Mouse (Mus musculus): ENCODE data around the gene Clk1. TPM values are rescaled to one million over a fixed set of nuclear protein-coding genes. Genes with fewer than 3 reads are reported as not detected.

Clk1 gene
- polyA plus RNA-seq, 1 experiment: 406 TPM

Other genes starting within 250 kb of the Clk1 start
- 0.07 and 0.13 TPM in 2 replicates for gene Aox4, start 213.7 kb downstream of the Clk1 start, polyA plus RNA-seq (2012; rRNA removed)
- 0.06 and 0.07 TPM in 2 replicates for gene Aox2, start 145.7 kb downstream of the Clk1 start, polyA plus RNA-seq (2012; rRNA removed)
- 63.2 and 69.3 TPM in 2 replicates for gene Bzw1, start 31.2 kb downstream of the Clk1 start, polyA plus RNA-seq (2012; rRNA removed)
- 22.2 and 22.5 TPM in 2 replicates for gene Nif3l1, start 21.1 kb upstream of the Clk1 start, polyA plus RNA-seq (2012; rRNA removed)
- 32.4 and 33.3 TPM in 2 replicates for gene Ppil3, start 21.4 kb upstream of the Clk1 start, polyA plus RNA-seq (2012; rRNA removed)
- 15.0 and 15.9 TPM in 2 replicates for gene Orc2, start 81.0 kb upstream of the Clk1 start, polyA plus RNA-seq (2012; rRNA removed)
- gene Fam126b, start 162.3 kb upstream of the Clk1 start, polyA plus RNA-seq (2012; rRNA removed): 5.3 and 5.7 TPM in 2 replicates
- 176 and 214 TPM in 2 replicates for gene Ndufb3, start 162.3 kb upstream of the Clk1 start, polyA plus RNA-seq (2012; rRNA removed)